Mouse (Mus musculus): ENCODE results near the gene Rgs12. TPM values are rescaled to one million over a fixed set of nuclear protein-coding genes. Genes with fewer than 3 reads are reported as not detected.

The Rgs12 gene
- polyA plus RNA-seq, 2 experiments, result 17.1 to 21.7 TPM

- no peak overlapping the region for H3K9ac ChIP-seq (replicated peaks)
- no peaks in the 10 kb centered on the region for H3K9me3 ChIP-seq (ENCODE audit: control insufficient read depth, low read length)
- H3K4me1 ChIP-seq (replicated peaks; ENCODE audit: control insufficient read depth in 2 of 2, insufficient read depth in 2 of 2, low read length in 1 of 2), result peaks cover 6 to 13% of the 10 kb centered on the region in 2 experiments
- H3K4me2 ChIP-seq (ENCODE audit: low read depth), result no peak overlapping the region
- ATAC-seq (ENCODE audit: insufficient read depth) (no peak), DNase-seq (ENCODE audit: low read depth in 3 of 3, low spot score in 3 of 3) (no peak)
- TF ChIP-seq EP300 (IDR thresholded peaks at IDR 0.05; ENCODE audit: low read depth) (no peak), CTCF (IDR thresholded peaks at IDR 0.05; ENCODE audit: low read depth) (no peak)
- H3K27ac ChIP-seq, result no peak overlapping the region
- H3K36me3 ChIP-seq (replicated peaks; ENCODE audit: control insufficient read depth, insufficient read depth, low read depth), result peaks cover 6% of the 10 kb centered on the region; the same call in 1 of the 2 replicates
- H3K27me3 ChIP-seq (ENCODE audit: control insufficient read depth, insufficient read depth, low read length), result no peaks in the 10 kb centered on the region
- H3K4me3 ChIP-seq (ENCODE audit: insufficient read depth in 1 of 2, low read depth in 2 of 2, low read length in 2 of 2), result no peak overlapping the region
Observed at GRCm38 (mm10) chr5:35000323-35000722, 51.1 kb downstream of the Rgs12 start.

DNA sequence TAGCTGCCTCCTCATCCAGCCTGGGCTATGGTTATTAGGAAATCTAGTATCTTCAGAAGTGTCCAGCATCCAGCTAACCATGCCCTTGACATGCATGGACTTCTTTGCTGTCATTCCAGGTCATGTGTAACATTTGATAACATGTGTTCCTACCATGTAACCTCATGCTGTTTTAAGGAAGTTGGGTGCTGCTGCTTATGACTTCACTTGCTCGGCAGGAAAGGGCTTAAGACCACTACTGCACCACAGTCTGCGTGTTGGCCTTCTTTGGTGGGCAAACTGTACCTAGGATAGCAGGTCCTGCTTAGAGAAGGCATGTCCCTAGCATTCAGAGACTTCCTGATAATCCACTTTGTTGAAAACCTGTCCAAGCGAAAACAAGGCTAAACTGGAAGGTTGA lies 51.9 kb downstream of the Rgs12 start:
- TF ChIP-seq EP300 (IDR thresholded peaks at IDR 0.05; ENCODE audit: low read depth) (no peak), CTCF (IDR thresholded peaks at IDR 0.05; ENCODE audit: low read depth) (no peak)
- DNase-seq (ENCODE audit: low read depth in 3 of 3, low spot score in 3 of 3), result no peak
- Histone ChIP-seq H3K27me3 (ENCODE audit: control insufficient read depth, insufficient read depth, low read length) (no peaks in the 10 kb centered on the region), H3K4me1 (replicated peaks; ENCODE audit: control insufficient read depth in 2 of 2, insufficient read depth in 2 of 2, low read length in 1 of 2) (peaks cover 11 to 21% of the 10 kb centered on the region in 2 experiments), H3K9ac (replicated peaks) (no peak overlapping the region), H3K27ac (no peak overlapping the region), H3K9me3 (ENCODE audit: control insufficient read depth, low read length) (no peaks in the 10 kb centered on the region), H3K4me3 (ENCODE audit: insufficient read depth in 1 of 2, low read depth in 2 of 2, low read length in 2 of 2) (no peak overlapping the region), H3K4me2 (ENCODE audit: low read depth) (no peak overlapping the region), H3K36me3 (replicated peaks; ENCODE audit: control insufficient read depth, insufficient read depth, low read depth) (peaks cover 6% of the 10 kb centered on the region; the same call in 1 of the 2 replicates)
- WGBS (ENCODE audit: insufficient replicate concordance), result 39% methylated on average over 3 of the region's 3 CpGs
- ATAC-seq (ENCODE audit: insufficient read depth), result no peak

DNA sequence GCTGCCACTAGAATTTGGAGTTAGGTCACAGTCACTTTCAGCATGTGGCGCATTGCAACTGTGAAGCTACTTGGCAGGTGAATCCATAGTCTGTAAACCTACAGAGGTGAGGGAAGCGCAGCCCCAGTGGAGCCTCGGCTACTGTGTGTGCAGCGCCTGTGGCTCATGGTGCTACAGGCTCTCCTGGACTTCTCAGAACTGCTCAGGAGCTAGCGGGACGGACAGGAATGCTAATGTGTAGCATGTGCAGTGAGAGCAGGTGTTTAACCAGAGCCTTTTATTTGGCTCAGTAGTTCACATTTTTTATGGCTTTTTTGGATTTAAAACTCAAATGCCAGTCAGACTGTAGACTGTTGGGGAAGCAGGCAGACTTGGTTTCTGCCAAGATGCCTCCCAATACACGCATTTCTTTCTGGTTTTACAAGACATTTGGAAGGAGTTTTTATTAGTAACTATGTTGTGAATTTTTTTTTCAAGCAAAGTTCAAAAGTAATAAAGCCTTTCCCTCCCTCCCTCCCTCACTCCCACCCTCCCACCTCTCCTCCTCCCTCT lies 54.4 kb downstream of the Rgs12 start:
- Histone ChIP-seq H3K4me2 (ENCODE audit: low read depth) (no peak overlapping the region), H3K4me1 (replicated peaks; ENCODE audit: control insufficient read depth in 2 of 2, insufficient read depth in 2 of 2, low read length in 1 of 2) (peaks cover 11 to 23% of the 10 kb centered on the region in 2 experiments), H3K9ac (replicated peaks) (no peak overlapping the region), H3K4me3 (ENCODE audit: insufficient read depth in 1 of 2, low read depth in 2 of 2, low read length in 2 of 2) (no peak overlapping the region), H3K36me3 (replicated peaks; ENCODE audit: control insufficient read depth, insufficient read depth, low read depth) (peaks cover 5% of the 10 kb centered on the region; the same call in 1 of the 2 replicates), H3K27me3 (ENCODE audit: control insufficient read depth, insufficient read depth, low read length) (no peaks in the 10 kb centered on the region), H3K9me3 (ENCODE audit: control insufficient read depth, low read length) (no peaks in the 10 kb centered on the region), H3K27ac (no peak overlapping the region)
- ATAC-seq (ENCODE audit: insufficient read depth), result no peak
- no peak for DNase-seq (ENCODE audit: low read depth in 3 of 3, low spot score in 3 of 3)
- TF ChIP-seq EP300 (IDR thresholded peaks at IDR 0.05; ENCODE audit: low read depth) (no peak), CTCF (IDR thresholded peaks at IDR 0.05; ENCODE audit: low read depth) (no peak)
- 88% methylated on average over 7 of the region's 7 CpGs for WGBS (ENCODE audit: insufficient replicate concordance)

GRCm38 (mm10) chr5:35004769-35005168 lies 55.5 kb downstream of the Rgs12 start:
- peaks cover 11 to 23% of the 10 kb centered on the region in 2 experiments for H3K4me1 ChIP-seq (replicated peaks; ENCODE audit: control insufficient read depth in 2 of 2, insufficient read depth in 2 of 2, low read length in 1 of 2)
- H3K27ac ChIP-seq, result no peak overlapping the region
- 81% methylated on average over 2 of the region's 2 CpGs for WGBS (ENCODE audit: insufficient replicate concordance)
- no peak for ATAC-seq (ENCODE audit: insufficient read depth)
- H3K9me3 ChIP-seq (ENCODE audit: control insufficient read depth, low read length), result no peaks in the 10 kb centered on the region
- TF ChIP-seq CTCF (IDR thresholded peaks at IDR 0.05; ENCODE audit: low read depth) (no peak), EP300 (IDR thresholded peaks at IDR 0.05; ENCODE audit: low read depth) (no peak)
- no peak overlapping the region for H3K4me2 ChIP-seq (ENCODE audit: low read depth)
- H3K36me3 ChIP-seq (replicated peaks; ENCODE audit: control insufficient read depth, insufficient read depth, low read depth), result peaks cover 3% of the 10 kb centered on the region; the same call in 1 of the 2 replicates
- no peak overlapping the region for H3K9ac ChIP-seq (replicated peaks)
- no peak for DNase-seq (ENCODE audit: low read depth in 3 of 3, low spot score in 3 of 3)
- no peak overlapping the region for H3K4me3 ChIP-seq (ENCODE audit: insufficient read depth in 1 of 2, low read depth in 2 of 2, low read length in 2 of 2)
- H3K27me3 ChIP-seq (ENCODE audit: control insufficient read depth, insufficient read depth, low read length), result no peaks in the 10 kb centered on the region

DNA sequence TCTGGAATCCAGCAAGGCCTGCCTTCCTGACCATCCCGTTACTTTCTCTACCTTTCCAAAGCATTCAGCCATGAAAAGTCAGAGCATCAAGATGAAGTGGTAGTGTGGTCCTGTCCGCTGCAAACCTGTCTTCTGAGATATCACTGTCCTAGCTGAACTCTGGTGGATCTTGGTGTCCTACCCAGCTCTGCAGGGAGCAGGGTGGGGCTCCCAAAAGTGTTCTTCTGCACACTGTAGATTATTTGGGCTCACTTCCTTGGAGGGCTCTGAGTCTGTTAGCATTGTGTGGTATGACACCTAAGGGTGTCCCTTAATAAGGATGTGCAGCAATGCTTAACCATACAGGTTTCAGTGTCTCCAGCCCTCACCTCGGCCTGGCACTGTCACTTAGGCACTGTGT lies 56.4 kb downstream of the Rgs12 start:
- Histone ChIP-seq H3K9ac (replicated peaks) (no peak overlapping the region), H3K4me2 (ENCODE audit: low read depth) (no peak overlapping the region), H3K4me1 (replicated peaks; ENCODE audit: control insufficient read depth in 2 of 2, insufficient read depth in 2 of 2, low read length in 1 of 2) (peaks cover 11 to 23% of the 10 kb centered on the region in 2 experiments), H3K36me3 (replicated peaks; ENCODE audit: control insufficient read depth, insufficient read depth, low read depth) (peaks cover 3% of the 10 kb centered on the region; the same call in 1 of the 2 replicates), H3K4me3 (ENCODE audit: insufficient read depth in 1 of 2, low read depth in 2 of 2, low read length in 2 of 2) (no peak overlapping the region), H3K27ac (no peak overlapping the region), H3K9me3 (ENCODE audit: control insufficient read depth, low read length) (no peaks in the 10 kb centered on the region), H3K27me3 (ENCODE audit: control insufficient read depth, insufficient read depth, low read length) (no peaks in the 10 kb centered on the region)
- WGBS (ENCODE audit: insufficient replicate concordance), result 67% methylated on average over 3 of the region's 3 CpGs
- DNase-seq (ENCODE audit: low read depth in 3 of 3, low spot score in 3 of 3) (peak in 2 of 3 experiments; percentile 39 to 45), ATAC-seq (ENCODE audit: insufficient read depth) (peak; percentile 79)
- TF ChIP-seq CTCF (IDR thresholded peaks at IDR 0.05; ENCODE audit: low read depth) (no peak), EP300 (IDR thresholded peaks at IDR 0.05; ENCODE audit: low read depth) (no peak)

Measured in liver, embryonic 14.5 days (tissue).